Comparison of ENCODE assay signal across 9 mouse cellular contexts in the genomic region with DNA sequence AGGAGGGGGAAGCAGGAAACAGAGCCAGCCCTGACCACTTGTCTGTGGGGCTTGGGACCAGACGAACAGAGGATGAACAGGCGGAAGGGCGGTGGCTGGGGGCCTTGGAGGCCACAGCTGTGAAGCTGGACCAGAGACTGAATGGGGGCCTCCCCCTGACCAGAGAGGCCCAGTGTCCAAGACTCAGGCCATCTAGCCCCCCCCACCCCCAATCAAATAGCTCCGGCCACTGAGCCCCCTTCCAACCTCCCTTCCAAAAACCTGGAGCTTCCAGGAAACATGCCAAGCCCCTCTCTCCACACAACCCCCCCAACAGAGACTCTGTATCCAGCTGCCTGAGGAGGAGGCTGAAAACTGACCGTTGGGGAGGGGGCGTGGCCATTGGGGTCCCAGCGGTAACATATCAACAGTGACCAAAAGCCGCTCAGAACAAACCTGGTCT. TPM values are rescaled to one million over a fixed set of nuclear protein-coding genes. Genes with fewer than 3 reads are reported as not detected.
DNase-seq lines count a peak whose midpoint lies in the region; ATAC-seq and TF ChIP-seq lines count a peak whose summit lies in the region.
"Had no signal": no experiment of that assay in that cellular context is flagged by ENCODE, and none has a peak within 500 bp of the region (broad histone marks: within the 10 kb centered on the region; RNA-seq: fewer than 3 reads in every experiment).

No protein-coding gene starts in this region.

- no peak for TF ChIP-seq POLR2A in limb, embryonic 14.5 days (IDR thresholded peaks at IDR 0.05; ENCODE audit: borderline replicate concordance, extremely low read depth, insufficient read depth, insufficient read length)
- no peak for TF ChIP-seq POLR2A in cerebellum, adult 2 months (IDR thresholded peaks at IDR 0.05; ENCODE audit: borderline replicate concordance, insufficient read depth, low read length)

- no peak for TF ChIP-seq CTCF in stomach, postnatal 0 days (IDR thresholded peaks at IDR 0.05; ENCODE audit: low read depth)
- TF ChIP-seq CTCF in cerebellum, adult 2 months (IDR thresholded peaks at IDR 0.05; ENCODE audit: borderline replicate concordance, insufficient read depth, low read depth, low read length) = no peak

- no peaks in the 10 kb centered on the region for H3K9me3 ChIP-seq in stomach, embryonic 15.5 days
- no peaks in the 10 kb centered on the region for H3K9me3 ChIP-seq in stomach, postnatal 0 days (ENCODE audit: control insufficient read depth, low read length)
- H3K9me3 ChIP-seq in limb, embryonic 14.5 days (ENCODE audit: control insufficient read depth, low read length) = no peaks in the 10 kb centered on the region

- H3K9ac ChIP-seq in stomach, embryonic 15.5 days = no peak overlapping the region
- no peak overlapping the region for H3K9ac ChIP-seq in stomach, postnatal 0 days (ENCODE audit: low read length)
- H3K9ac ChIP-seq in limb, embryonic 14.5 days (ENCODE audit: low read depth, low read length, severe bottlenecking) = no peak overlapping the region

- H3K27me3 ChIP-seq in stomach, embryonic 15.5 days (replicated peaks) = no peaks in the 10 kb centered on the region
- H3K27me3 ChIP-seq in stomach, postnatal 0 days (ENCODE audit: control insufficient read depth, insufficient read depth, low read length) = no peaks in the 10 kb centered on the region
- H3K27me3 ChIP-seq in limb, embryonic 14.5 days (ENCODE audit: control insufficient read depth, insufficient read depth, low read length) = peaks cover 53% of the 10 kb centered on the region
- no peaks in the 10 kb centered on the region for H3K27me3 ChIP-seq in cerebellum, adult 2 months (ENCODE audit: control insufficient read depth, insufficient read depth, low read length)

- H3K36me3 ChIP-seq in stomach, embryonic 15.5 days = no peaks in the 10 kb centered on the region
- no peaks in the 10 kb centered on the region for H3K36me3 ChIP-seq in stomach, postnatal 0 days (ENCODE audit: control insufficient read depth, insufficient read depth, low read length)
- no peaks in the 10 kb centered on the region for H3K36me3 ChIP-seq in limb, embryonic 14.5 days (ENCODE audit: control insufficient read depth, insufficient read depth, low read length)

- peaks cover 31% of the 10 kb centered on the region for H3K4me1 ChIP-seq in stomach, embryonic 15.5 days
- peaks cover 2% of the 10 kb centered on the region; the same call in 1 of the 2 replicates for H3K4me1 ChIP-seq in stomach, postnatal 0 days (replicated peaks; ENCODE audit: control insufficient read depth, insufficient read depth)
- H3K4me1 ChIP-seq in limb, embryonic 14.5 days (ENCODE audit: control insufficient read depth, insufficient read depth, low read length) = peaks cover 18% of the 10 kb centered on the region
- H3K4me1 ChIP-seq in cerebellum, adult 2 months (ENCODE audit: control insufficient read depth, insufficient read depth, low read length) = peaks cover 36% of the 10 kb centered on the region

- peak; percentile 42; the same call in 1 of the 2 replicates for ATAC-seq in stomach, embryonic 15.5 days (ENCODE audit: insufficient read depth, low FRiP score, low read depth)
- no peak for ATAC-seq in stomach, postnatal 0 days (ENCODE audit: low FRiP score, low TSS enrichment)
- peak; percentile 32 for ATAC-seq in limb, embryonic 14.5 days (ENCODE audit: low FRiP score, low read depth)
- no peak for ATAC-seq in granulocyte monocyte progenitor cell, adult 5-6 weeks (replicated peaks; ENCODE audit: poor library complexity, severe bottlenecking)

- no peak for TF ChIP-seq EP300 in stomach, postnatal 0 days (optimal IDR thresholded peaks at IDR 0.05)

- H3K27ac ChIP-seq in stomach, embryonic 15.5 days = no peak overlapping the region; the same call in 1 of the 2 replicates
- no peak overlapping the region for H3K27ac ChIP-seq in stomach, postnatal 0 days (replicated peaks)
- H3K27ac ChIP-seq in limb, embryonic 14.5 days (replicated peaks; ENCODE audit: low read depth, low read length) = no peak overlapping the region
- no peak overlapping the region for H3K27ac ChIP-seq in cerebellum, adult 2 months (ENCODE audit: insufficient read depth, low read length)

- WGBS in stomach, embryonic 15.5 days = 34% methylated on average over 8 of the region's 8 CpGs
- WGBS in stomach, postnatal 0 days = 30% methylated on average over 8 of the region's 8 CpGs
- 24% methylated on average over 8 of the region's 8 CpGs for WGBS in limb, embryonic 14.5 days
- WGBS in cerebellum, adult 2 months = 49% methylated on average over 8 of the region's 8 CpGs

- no peak overlapping the region for H3K4me2 ChIP-seq in stomach, embryonic 15.5 days
- no peak overlapping the region for H3K4me2 ChIP-seq in stomach, postnatal 0 days (replicated peaks; ENCODE audit: low read depth)
- no peak overlapping the region for H3K4me2 ChIP-seq in limb, embryonic 14.5 days (replicated peaks; ENCODE audit: low read depth, low read length, severe bottlenecking)

- peak; percentile 37 for DNase-seq in gastrocnemius, postnatal 10 days
- DNase-seq in gastrocnemius, adult 18-20 months (ENCODE audit: low spot score) = no peak
- DNase-seq in stomach, postnatal 0 days (ENCODE audit: low spot score) = no peak
- no peak for DNase-seq in limb, embryonic 14.5 days (ENCODE audit: low spot score)
- DNase-seq in urinary bladder, adult 2 months (ENCODE audit: low spot score) = no peak
- DNase-seq in cerebellum, adult 2 months = no peak
- DNase-seq: lung, adult 2 months had no signal

- H3K4me3 ChIP-seq in stomach, embryonic 15.5 days (replicated peaks) = no peak overlapping the region
- no peak overlapping the region for H3K4me3 ChIP-seq in stomach, postnatal 0 days (ENCODE audit: low read depth, low read length)
- no peak overlapping the region for H3K4me3 ChIP-seq in limb, embryonic 14.5 days (replicated peaks; ENCODE audit: low read length)
- H3K4me3 ChIP-seq in cerebellum, adult 2 months (replicated peaks; ENCODE audit: insufficient read depth, low read depth, low read length) = no peak overlapping the region

RNA-seq across cellular contexts. Expression of a gene that starts 24.3 kb away (rescaled TPM):
- total RNA-seq in gastrocnemius, postnatal 10 days (2021) = 10 to 100 TPM; 20.1 to 28.2 TPM
- total RNA-seq in gastrocnemius, adult 18-20 months (2021) = 10 to 100 TPM; 14.4 to 47.1 TPM
- polyA plus RNA-seq in stomach, embryonic 15.5 days (2015; fragmentation: Nextera tagmentation; extraction: Ambion mirVana) = 8.3 and 11.8 TPM in 2 replicates
- polyA plus RNA-seq in stomach, postnatal 0 days (2015; fragmentation: Nextera tagmentation; extraction: Ambion mirVana) = 4.3 and 5.9 TPM in 2 replicates
- polyA plus RNA-seq in limb, embryonic 14.5 days (2012; rRNA removed) = 34.2 and 43.6 TPM in 2 replicates
- polyA plus RNA-seq in limb, embryonic 14.5 days (2014; fragmentation: Nextera tagmentation; extraction: Ambion mirVana) = 5.3 and 5.4 TPM in 2 replicates
- 28.6 and 49.0 TPM in 2 replicates for polyA plus RNA-seq in urinary bladder, adult 2 months (2012; rRNA removed)
- polyA plus RNA-seq in cerebellum, adult 2 months (2012; rRNA removed) = 101 and 105 TPM in 2 replicates
- not detected in 2 replicates for total RNA-seq in granulocyte monocyte progenitor cell, adult 5-6 weeks (2014; fragmentation: Nextera tagmentation)
- not detected in 2 replicates for total RNA-seq in granulocyte monocyte progenitor cell, adult 5-6 weeks (2017)

RNA-seq across cellular contexts. Expression of a gene that starts 27.2 kb away (rescaled TPM):
- total RNA-seq in gastrocnemius, postnatal 10 days (2021) = 10 to 100 TPM; 74.3 to 75.3 TPM
- total RNA-seq in gastrocnemius, adult 18-20 months (2021) = 10 to 100 TPM; 44.7 to 53.1 TPM
- 153 and 157 TPM in 2 replicates for polyA plus RNA-seq in stomach, embryonic 15.5 days (2015; fragmentation: Nextera tagmentation; extraction: Ambion mirVana)
- 73.7 and 80.0 TPM in 2 replicates for polyA plus RNA-seq in stomach, postnatal 0 days (2015; fragmentation: Nextera tagmentation; extraction: Ambion mirVana)
- 247 and 316 TPM in 2 replicates for polyA plus RNA-seq in limb, embryonic 14.5 days (2012; rRNA removed)
- 384 and 431 TPM in 2 replicates for polyA plus RNA-seq in limb, embryonic 14.5 days (2014; fragmentation: Nextera tagmentation; extraction: Ambion mirVana)
- 77.4 and 78.3 TPM in 2 replicates for polyA plus RNA-seq in urinary bladder, adult 2 months (2012; rRNA removed)
- 64.9 and 69.7 TPM in 2 replicates for polyA plus RNA-seq in cerebellum, adult 2 months (2012; rRNA removed)
- total RNA-seq in granulocyte monocyte progenitor cell, adult 5-6 weeks (2014; fragmentation: Nextera tagmentation) = 66.9 and 71.4 TPM in 2 replicates
- 102 and 103 TPM in 2 replicates for total RNA-seq in granulocyte monocyte progenitor cell, adult 5-6 weeks (2017)

RNA-seq across cellular contexts. Expression of a gene that starts 32.4 kb away (rescaled TPM):
- total RNA-seq in gastrocnemius, postnatal 10 days (2021) = 10 to 100 TPM; 12.9 to 14.5 TPM
- total RNA-seq in gastrocnemius, adult 18-20 months (2021) = 10 to 100 TPM in 1 of 2 experiments, 1 to 10 TPM in 1; 8.6 to 15.3 TPM
- polyA plus RNA-seq in stomach, embryonic 15.5 days (2015; fragmentation: Nextera tagmentation; extraction: Ambion mirVana) = 18.3 and 24.0 TPM in 2 replicates
- polyA plus RNA-seq in stomach, postnatal 0 days (2015; fragmentation: Nextera tagmentation; extraction: Ambion mirVana) = 50.5 and 55.4 TPM in 2 replicates
- 15.6 and 22.3 TPM in 2 replicates for polyA plus RNA-seq in limb, embryonic 14.5 days (2012; rRNA removed)
- 12.5 and 13.1 TPM in 2 replicates for polyA plus RNA-seq in limb, embryonic 14.5 days (2014; fragmentation: Nextera tagmentation; extraction: Ambion mirVana)
- 165 and 187 TPM in 2 replicates for polyA plus RNA-seq in urinary bladder, adult 2 months (2012; rRNA removed)
- polyA plus RNA-seq in cerebellum, adult 2 months (2012; rRNA removed) = 168 and 174 TPM in 2 replicates
- total RNA-seq in granulocyte monocyte progenitor cell, adult 5-6 weeks (2014; fragmentation: Nextera tagmentation) = not detected in 2 replicates
- total RNA-seq in granulocyte monocyte progenitor cell, adult 5-6 weeks (2017) = not detected in 2 replicates

RNA-seq across cellular contexts. Expression of a gene that starts 40.8 kb away (rescaled TPM):
- total RNA-seq in gastrocnemius, postnatal 10 days (2021) = 10 to 100 TPM; 31.5 to 41.4 TPM
- total RNA-seq in gastrocnemius, adult 18-20 months (2021) = 10 to 100 TPM; 46.9 to 48.3 TPM
- polyA plus RNA-seq in stomach, embryonic 15.5 days (2015; fragmentation: Nextera tagmentation; extraction: Ambion mirVana) = 59.5 and 61.1 TPM in 2 replicates
- 38.0 and 40.2 TPM in 2 replicates for polyA plus RNA-seq in stomach, postnatal 0 days (2015; fragmentation: Nextera tagmentation; extraction: Ambion mirVana)
- 59.3 and 67.5 TPM in 2 replicates for polyA plus RNA-seq in limb, embryonic 14.5 days (2012; rRNA removed)
- polyA plus RNA-seq in limb, embryonic 14.5 days (2014; fragmentation: Nextera tagmentation; extraction: Ambion mirVana) = 69.8 and 76.2 TPM in 2 replicates
- polyA plus RNA-seq in urinary bladder, adult 2 months (2012; rRNA removed) = 32.6 and 40.5 TPM in 2 replicates
- polyA plus RNA-seq in cerebellum, adult 2 months (2012; rRNA removed) = 43.3 and 44.7 TPM in 2 replicates
- total RNA-seq in granulocyte monocyte progenitor cell, adult 5-6 weeks (2014; fragmentation: Nextera tagmentation) = 23.0 and 45.3 TPM in 2 replicates
- 15.0 and 20.1 TPM in 2 replicates for total RNA-seq in granulocyte monocyte progenitor cell, adult 5-6 weeks (2017)

RNA-seq across cellular contexts. Expression of a gene that starts 50.4 kb away (rescaled TPM):
- 10 to 100 TPM; 44.3 to 57.6 TPM for total RNA-seq in gastrocnemius, postnatal 10 days (2021)
- total RNA-seq in gastrocnemius, adult 18-20 months (2021) = 10 to 100 TPM; 42.5 to 45.3 TPM
- polyA plus RNA-seq in stomach, embryonic 15.5 days (2015; fragmentation: Nextera tagmentation; extraction: Ambion mirVana) = 124 and 130 TPM in 2 replicates
- 129 TPM in 2 replicates for polyA plus RNA-seq in stomach, postnatal 0 days (2015; fragmentation: Nextera tagmentation; extraction: Ambion mirVana)
- polyA plus RNA-seq in limb, embryonic 14.5 days (2012; rRNA removed) = 64.2 and 70.1 TPM in 2 replicates
- 99.1 and 101 TPM in 2 replicates for polyA plus RNA-seq in limb, embryonic 14.5 days (2014; fragmentation: Nextera tagmentation; extraction: Ambion mirVana)
- 68.8 and 98.7 TPM in 2 replicates for polyA plus RNA-seq in urinary bladder, adult 2 months (2012; rRNA removed)
- polyA plus RNA-seq in cerebellum, adult 2 months (2012; rRNA removed) = 162 and 167 TPM in 2 replicates
- total RNA-seq in granulocyte monocyte progenitor cell, adult 5-6 weeks (2014; fragmentation: Nextera tagmentation) = 56.6 and 61.4 TPM in 2 replicates
- 45.6 and 72.8 TPM in 2 replicates for total RNA-seq in granulocyte monocyte progenitor cell, adult 5-6 weeks (2017)

Comparison
In these comparisons a context has a peak if more than half of its experiments do, and no peak if none do; other contexts are left out.
1. ATAC-seq: peak in stomach, embryonic 15.5 days (single experiment) and limb, embryonic 14.5 days (single experiment); none in stomach, postnatal 0 days (single experiment) and granulocyte monocyte progenitor cell, adult 5-6 weeks (single experiment).